Mouse (Mus musculus) kidney, embryonic 14.5 days (tissue): ENCODE measurements around the gene Neurl2. TPM values are rescaled to one million over a fixed set of nuclear protein-coding genes. Genes with fewer than 3 reads are reported as not detected.

Source experiments
- ATAC-seq: fragments of 200-750 bp; cut with Nextera tagmentation; 2 replicates; pipeline ENCODE4 v1.8.0; 2017; ENCODE audit warnings: moderate number of reproducible peaks, mild to moderate bottlenecking, moderate TSS enrichment, moderate library complexity; ENCODE audit not compliant: low FRiP score, low TSS enrichment
- H3K27ac ChIP-seq: fragments of 300-500 bp; sonication (generic); 2 replicates; pipeline ENCODE4 v1.5.1; 2014; ENCODE audit warnings: low read depth, mild to moderate bottlenecking, low read length, moderate library complexity, mixed read lengths
- H3K27me3 ChIP-seq: fragments of 300-500 bp; sonication (generic); 2 replicates; pipeline ENCODE4 v1.6.1; 2014; ENCODE audit warnings: mild to moderate bottlenecking, low read length; ENCODE audit not compliant: control insufficient read depth, insufficient read depth
- H3K36me3 ChIP-seq: fragments of 300-500 bp; sonication (generic); 2 replicates; pipeline ENCODE4 v1.6.1; 2014; ENCODE audit warnings: low read length, mixed read lengths; ENCODE audit not compliant: control insufficient read depth, insufficient read depth
- H3K4me1 ChIP-seq: fragments of 300-500 bp; sonication (generic); 2 replicates; pipeline ENCODE4 v1.6.1; 2014; ENCODE audit warnings: low read length, mixed read lengths; ENCODE audit not compliant: control insufficient read depth, insufficient read depth
- H3K4me2 ChIP-seq: fragments of 300-500 bp; sonication (generic); replicated peaks from 2 replicates; pipeline ENCODE4 v1.6.1; 2014; ENCODE audit warnings: low read depth, mild to moderate bottlenecking, low read length
- H3K4me3 ChIP-seq: fragments of 300-500 bp; sonication (generic); 2 replicates; pipeline ENCODE4 v1.5.1; 2014; ENCODE audit warnings: mild to moderate bottlenecking, low read length
- H3K9ac ChIP-seq: fragments of 300-500 bp; sonication (generic); 2 replicates; pipeline ENCODE4 v1.6.1; 2014; ENCODE audit warnings: low read depth, mild to moderate bottlenecking, low read length, moderate library complexity
- H3K9me3 ChIP-seq: fragments of 300-500 bp; sonication (generic); 2 replicates; pipeline ENCODE4 v1.6.1; 2016; ENCODE audit warnings: low read length; ENCODE audit not compliant: control insufficient read depth
- WGBS: fragments of 180-500 bp; shearing (Covaris S2); extraction: QIAGEN DNeasy Blood & Tissue Kit; methylation state at CpG from one replicate; pipeline ENCODE4 v1.1.7; 2014; 5-methylcytosine and 5-hydroxymethylcytosine counted together
- polyA plus RNA-seq: library from polyadenylated mRNA; unstranded; fragments of >200 nt; fragmentation: Nextera tagmentation; extraction: Ambion mirVana; gene quantifications from 2 replicates; pipeline ENCODE4 v1.2.1, GENCODE M21; 2014

The Neurl2 gene
- polyA plus RNA-seq, 1 experiment from 2014 or later = 6.6 TPM

DNA sequence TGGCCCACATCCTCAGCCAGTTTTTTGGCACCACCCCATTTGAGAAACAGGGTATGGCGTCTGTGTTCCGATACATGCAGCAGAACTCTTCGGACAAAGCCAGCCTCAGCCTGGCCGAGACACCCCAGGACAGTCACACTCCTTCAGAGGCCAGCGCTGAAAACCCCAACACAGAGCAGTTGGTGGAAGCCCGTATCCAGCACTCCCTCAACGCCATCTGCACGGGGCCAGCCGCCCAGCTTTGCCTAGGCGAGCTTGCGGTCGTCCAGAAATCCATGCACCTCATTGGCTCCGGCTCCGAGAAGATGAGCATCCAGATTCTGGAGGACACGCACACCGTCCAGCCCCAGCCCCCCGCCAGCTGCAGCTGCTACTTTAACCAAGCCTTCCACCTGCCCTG is 7.7 kb downstream of the Neurl2 start:
- Histone ChIP-seq H3K9me3 (no peaks in the 10 kb centered on the region), H3K4me2 (no peak overlapping the region), H3K4me1 (peaks cover 8% of the 10 kb centered on the region), H3K9ac (no peak overlapping the region), H3K4me3 (no peak overlapping the region), H3K27me3 (no peaks in the 10 kb centered on the region), H3K36me3 (peaks cover 47% of the 10 kb centered on the region), H3K27ac (no peak overlapping the region)
- WGBS = 97% methylated on average over 17 of the region's 17 CpGs
- ATAC-seq = no peak

- Histone ChIP-seq H3K4me2 (peak overlapping the region; percentile 51; the same call in 1 of the 2 replicates), H3K9ac (no peak overlapping the region), H3K4me1 (peaks cover 8% of the 10 kb centered on the region), H3K27ac (no peak overlapping the region), H3K36me3 (peaks cover 48% of the 10 kb centered on the region), H3K27me3 (no peaks in the 10 kb centered on the region), H3K9me3 (no peaks in the 10 kb centered on the region), H3K4me3 (peak overlapping the region; percentile 93)
- no peak for ATAC-seq
- 97% methylated on average over 4 of the region's 4 CpGs for WGBS
Observed at GRCm38 (mm10) chr2:164823969-164824368, 9.3 kb downstream of the Neurl2 start.

DNA sequence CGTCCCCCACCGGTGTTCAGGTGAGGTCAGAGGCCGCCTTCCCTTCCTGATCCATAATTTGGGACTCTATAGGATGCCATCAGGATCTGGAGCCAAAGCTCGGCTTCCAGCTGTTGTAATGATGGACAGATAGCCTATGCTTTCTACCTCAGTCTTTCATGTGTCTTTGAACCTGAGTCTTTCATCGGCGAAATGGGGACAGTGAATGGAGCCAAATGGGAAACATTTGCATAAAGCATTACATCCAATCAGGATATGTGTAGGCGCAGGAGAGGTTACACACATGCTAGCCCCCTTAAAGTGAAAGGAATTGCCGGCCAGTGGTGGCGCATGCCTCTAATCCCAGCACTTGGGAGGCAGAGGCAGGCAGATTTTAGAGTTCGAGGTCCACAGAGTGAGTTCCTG is 10.1 kb downstream of the Neurl2 start:
- H3K4me1 ChIP-seq = peaks cover 8% of the 10 kb centered on the region
- H3K27ac ChIP-seq = peak overlapping the region; percentile 76; the same call in 1 of the 2 replicates
- no peaks in the 10 kb centered on the region for H3K27me3 ChIP-seq
- peak; percentile 63 for ATAC-seq
- H3K4me3 ChIP-seq = peak overlapping the region; percentile 93
- peak overlapping the region; percentile 51 for H3K4me2 ChIP-seq
- peak overlapping the region; percentile 72 for H3K9ac ChIP-seq
- no peaks in the 10 kb centered on the region for H3K9me3 ChIP-seq
- WGBS = 1% methylated on average over 10 of the region's 10 CpGs
- H3K36me3 ChIP-seq = peaks cover 45% of the 10 kb centered on the region

DNA sequence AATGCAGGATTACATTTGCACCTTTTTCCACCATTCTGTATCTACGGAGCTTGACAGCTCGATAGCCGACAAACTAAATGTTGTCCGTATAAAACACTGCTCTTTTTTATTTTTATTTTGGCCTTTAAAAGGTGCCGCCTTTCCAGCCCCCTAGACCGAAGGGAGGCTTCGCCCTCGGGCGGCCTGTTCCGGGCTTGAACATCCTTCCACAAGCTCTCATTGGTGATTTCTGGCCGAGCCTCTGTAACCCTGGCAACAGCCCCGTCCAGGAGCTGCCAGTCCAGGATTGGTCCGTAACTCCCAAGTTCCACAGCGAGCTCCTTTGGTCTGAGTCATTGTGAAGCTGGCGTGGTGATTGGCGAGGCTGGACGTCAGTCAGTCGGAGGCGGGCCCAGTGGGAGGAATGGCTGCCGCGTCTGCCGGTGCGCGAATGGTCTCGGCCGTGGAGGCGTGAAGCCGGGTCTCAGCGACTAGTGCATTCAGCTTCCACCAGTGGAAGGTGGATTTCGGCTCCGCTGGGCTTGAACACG is 10.6 kb downstream of the Neurl2 start, which contains the start of gene Zswim1:
Zswim1 (plus strand) TSS at position 51 of the 530 bp plus-strand sequence.
- ATAC-seq = peak; percentile 99
- Histone ChIP-seq H3K36me3 (peaks cover 43% of the 10 kb centered on the region), H3K27ac (peak within 1 kb of the TSS; percentile 76; the same call in 1 of the 2 replicates), H3K4me1 (peaks cover 8% of the 10 kb centered on the region), H3K4me3 (peak within 1 kb of the TSS; percentile 93), H3K27me3 (no peaks in the 10 kb centered on the region), H3K9ac (peak within 1 kb of the TSS; percentile 72), H3K4me2 (peak within 1 kb of the TSS; percentile 51), H3K9me3 (no peaks in the 10 kb centered on the region)
- WGBS = under 1% methylated on average over 32 of the region's 32 CpGs

DNA sequence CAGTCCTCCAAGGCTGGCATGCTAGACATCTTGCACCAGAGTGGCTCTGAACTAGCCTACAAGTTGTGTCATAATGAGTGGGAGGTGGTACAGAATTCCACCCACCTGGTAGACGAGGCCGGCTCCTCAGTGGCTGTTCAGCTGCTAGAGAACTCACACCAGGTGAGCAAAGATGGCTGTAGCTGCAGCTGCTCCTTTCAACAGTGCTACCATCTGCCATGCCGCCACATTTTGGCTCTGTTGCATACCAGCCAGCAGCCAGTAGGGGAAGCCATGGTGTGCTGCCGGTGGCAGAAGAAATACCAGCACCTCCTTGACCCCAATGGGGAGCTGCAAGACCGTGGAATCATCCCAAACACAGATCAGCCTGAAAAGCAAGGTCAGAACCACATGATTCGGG is 12.2 kb downstream of the Neurl2 start:
- H3K4me3 ChIP-seq = no peak overlapping the region
- H3K9ac ChIP-seq = no peak overlapping the region
- H3K27me3 ChIP-seq = no peaks in the 10 kb centered on the region
- H3K9me3 ChIP-seq = no peaks in the 10 kb centered on the region
- WGBS = 80% methylated on average over 6 of the region's 6 CpGs
- H3K4me2 ChIP-seq = no peak overlapping the region
- H3K27ac ChIP-seq = no peak overlapping the region
- no peak for ATAC-seq
- peaks cover 27% of the 10 kb centered on the region for H3K36me3 ChIP-seq
- peaks cover 12% of the 10 kb centered on the region for H3K4me1 ChIP-seq

GRCm38 (mm10) chr2:164817703-164818102 is 15.6 kb downstream of the Neurl2 start:
- 60% methylated on average over 5 of the region's 5 CpGs for WGBS
- H3K27ac ChIP-seq = no peak overlapping the region
- no peak overlapping the region for H3K4me3 ChIP-seq
- H3K4me2 ChIP-seq = no peak overlapping the region
- peaks cover 7% of the 10 kb centered on the region; the same call in 1 of the 2 replicates for H3K4me1 ChIP-seq
- H3K36me3 ChIP-seq = 0 out of 2 replicates have a peak, but pooled peaks cover 11% of the 10 kb centered on the region
- no peaks in the 10 kb centered on the region for H3K9me3 ChIP-seq
- H3K27me3 ChIP-seq = no peaks in the 10 kb centered on the region
- H3K9ac ChIP-seq = no peak overlapping the region
- ATAC-seq = no peak; the same call in 1 of the 2 replicates

DNA sequence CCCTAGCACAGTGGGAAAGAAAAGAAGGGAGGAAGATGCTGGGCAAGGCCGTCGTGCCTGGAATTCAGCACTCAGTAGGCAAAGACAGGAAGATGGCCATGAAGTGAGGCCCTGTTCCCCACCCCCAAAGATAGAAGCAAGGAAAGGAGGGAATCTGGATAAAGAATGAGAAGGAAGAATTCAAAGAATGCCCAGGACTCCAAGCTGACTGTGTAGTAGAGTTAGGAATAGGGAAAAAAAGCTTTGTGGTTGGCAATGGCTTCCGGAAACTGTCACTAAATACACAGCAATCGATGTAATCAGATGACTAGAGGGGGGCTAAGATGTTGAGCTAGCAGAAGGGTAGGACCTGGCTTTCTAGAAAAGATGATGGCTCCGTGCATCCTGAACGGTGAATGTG is 16.1 kb downstream of the Neurl2 start:
- Histone ChIP-seq H3K36me3 (0 out of 2 replicates have a peak, but pooled peaks cover 11% of the 10 kb centered on the region), H3K9ac (no peak overlapping the region), H3K27ac (no peak overlapping the region), H3K4me2 (no peak overlapping the region), H3K27me3 (no peaks in the 10 kb centered on the region), H3K4me3 (no peak overlapping the region), H3K9me3 (no peaks in the 10 kb centered on the region), H3K4me1 (peaks cover 4% of the 10 kb centered on the region; the same call in 1 of the 2 replicates)
- WGBS = 84% methylated on average over 6 of the region's 6 CpGs
- ATAC-seq = no peak

DNA sequence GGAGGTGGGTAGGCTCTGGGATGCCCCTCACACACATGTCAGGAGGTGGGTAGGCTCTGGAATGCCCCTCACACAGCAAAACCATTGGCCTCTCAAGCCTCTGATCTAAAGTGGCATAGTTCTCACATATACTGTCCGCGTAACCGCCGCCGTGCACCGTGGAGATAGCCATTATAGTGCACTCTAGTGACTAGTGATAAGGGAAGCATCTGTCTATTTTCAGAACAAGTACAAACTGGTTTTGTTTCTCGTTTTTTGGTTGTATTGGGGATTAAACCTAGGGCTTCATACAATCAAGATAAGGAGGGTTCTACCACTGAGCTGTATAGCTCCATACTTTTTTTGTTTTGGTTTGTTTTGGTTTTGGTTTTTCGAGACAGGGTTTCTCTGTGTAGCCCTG is 17.4 kb downstream of the Neurl2 start:
- 94% methylated on average over 8 of the region's 8 CpGs for WGBS
- no peak overlapping the region for H3K27ac ChIP-seq
- H3K9ac ChIP-seq = no peak overlapping the region
- H3K4me1 ChIP-seq = peaks cover 4% of the 10 kb centered on the region; the same call in 1 of the 2 replicates
- no peak overlapping the region for H3K4me2 ChIP-seq
- no peaks in the 10 kb centered on the region for H3K27me3 ChIP-seq
- no peak overlapping the region for H3K4me3 ChIP-seq
- H3K9me3 ChIP-seq = no peaks in the 10 kb centered on the region
- ATAC-seq = no peak
- H3K36me3 ChIP-seq = 0 out of 2 replicates have a peak, but pooled peaks cover 5% of the 10 kb centered on the region

DNA sequence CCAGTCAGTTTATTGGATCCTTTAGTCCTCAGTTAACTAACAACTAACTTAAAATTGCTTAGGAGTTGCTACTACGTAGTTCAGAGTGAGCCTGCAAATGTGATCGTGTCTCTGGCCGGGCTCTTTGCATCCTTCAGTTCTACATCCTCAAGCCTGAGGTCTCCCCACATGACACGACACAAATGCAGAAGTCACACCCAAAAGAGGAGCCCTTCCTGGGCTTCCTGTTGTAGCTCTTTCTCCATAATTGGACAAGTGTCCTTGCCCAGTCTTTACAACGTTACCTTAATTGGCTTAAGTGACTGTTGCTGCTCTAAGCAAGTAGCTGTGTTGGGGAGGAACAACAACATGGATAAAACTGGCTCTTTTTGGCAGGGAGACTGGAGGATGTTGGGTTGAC is 17.9 kb downstream of the Neurl2 start:
- Histone ChIP-seq H3K4me1 (peaks cover 4% of the 10 kb centered on the region; the same call in 1 of the 2 replicates), H3K4me2 (no peak overlapping the region), H3K27me3 (no peaks in the 10 kb centered on the region), H3K9ac (no peak overlapping the region), H3K9me3 (no peaks in the 10 kb centered on the region), H3K27ac (no peak overlapping the region), H3K36me3 (0 out of 2 replicates have a peak, but pooled peaks cover under 1% of the 10 kb centered on the region), H3K4me3 (no peak overlapping the region)
- ATAC-seq = no peak
- 87% methylated on average over 5 of the region's 5 CpGs for WGBS
